Mouse (Mus musculus) NIH3T3 (cell line): ENCODE measurements around the gene Gpbp1l1.

Experiments used
- DNase-seq: peaks from one replicate; pipeline ENCODE4 v3.0.0-alpha.2; 2012; ENCODE audit warnings: low read depth

The Gpbp1l1 gene

GRCm38 (mm10) chr4:116557306-116558121, at the start of gene Gpbp1l1:
Gene Gpbp1l1 (plus strand): TSS chr4:116557658.
- peak; percentile 99 for DNase-seq

- DNase-seq: peak; percentile 27
These were observed 26.3 kb upstream of the Gpbp1l1 start for GRCm38 (mm10) chr4:116531109-116531508.

GRCm38 (mm10) chr4:116536351-116536750, 21.1 kb upstream of the Gpbp1l1 start:
- peak; percentile 8 for DNase-seq

GRCm38 (mm10) chr4:116537737-116538136, 19.7 kb upstream of the Gpbp1l1 start:
- DNase-seq: no peak

- no peak for DNase-seq
These were observed 7.0 kb upstream of the Gpbp1l1 start for GRCm38 (mm10) chr4:116550432-116550831.

GRCm38 (mm10) chr4:116553035-116553434, 4.4 kb upstream of the Gpbp1l1 start:
- no peak for DNase-seq

- DNase-seq: peak; percentile 91
These were observed 1.8 kb upstream of the Gpbp1l1 start, which contains the start of gene Tmem69 for GRCm38 (mm10) chr4:116555413-116556300. Gene Tmem69 (minus strand): TSS chr4:116555936.

- peak; percentile 97 for DNase-seq
These were observed 725 bp upstream of the Gpbp1l1 start for GRCm38 (mm10) chr4:116556561-116557305.

GRCm38 (mm10) chr4:116558151-116558882, 859 bp downstream of the Gpbp1l1 start:
- peak; percentile 29 for DNase-seq

GRCm38 (mm10) chr4:116595793-116596192, 38.3 kb downstream of the Gpbp1l1 start:
- DNase-seq: no peak

GRCm38 (mm10) chr4:116596379-116596778, 38.9 kb downstream of the Gpbp1l1 start, which contains the start of gene Ccdc17:
Gene Ccdc17 (plus strand): TSS chr4:116596654.
- DNase-seq: no peak

GRCm38 (mm10) chr4:116596978-116597881, 39.8 kb downstream of the Gpbp1l1 start:
- peak; percentile 95 for DNase-seq

GRCm38 (mm10) chr4:116612621-116613020, 55.2 kb downstream of the Gpbp1l1 start:
- DNase-seq: no peak

GRCm38 (mm10) chr4:116615237-116615636, 57.8 kb downstream of the Gpbp1l1 start:
- DNase-seq: no peak

GRCm38 (mm10) chr4:116624831-116625230, 67.4 kb downstream of the Gpbp1l1 start:
- DNase-seq: no peak

- DNase-seq: peak; percentile 96
These were observed 69.3 kb downstream of the Gpbp1l1 start for GRCm38 (mm10) chr4:116626658-116627358.

- peak; percentile 94 for DNase-seq
These were observed 69.9 kb downstream of the Gpbp1l1 start for GRCm38 (mm10) chr4:116627359-116627716.

- peak; percentile 92 for DNase-seq
These were observed 70.5 kb downstream of the Gpbp1l1 start, which contains the start of gene Nasp for GRCm38 (mm10) chr4:116627722-116628662. Gene Nasp (minus strand): TSS chr4:116627941.
